Mouse (Mus musculus) kidney, embryonic 16.5 days (tissue): ENCODE measurements around the gene Pnrc2. TPM values are rescaled to one million over a fixed set of nuclear protein-coding genes. Genes with fewer than 3 reads are reported as not detected.

Experiments used
- ATAC-seq: fragments of 200-750 bp; cut with Nextera tagmentation; 2 replicates; pipeline ENCODE4 v1.8.0; 2017; ENCODE audit warnings: moderate TSS enrichment; ENCODE audit not compliant: low FRiP score, low TSS enrichment
- H3K27ac ChIP-seq: fragments of 300-500 bp; sonication (generic); 2 replicates; pipeline ENCODE4 v1.5.1; 2014; ENCODE audit warnings: low read length
- H3K27me3 ChIP-seq: fragments of 300-500 bp; sonication (generic); 2 replicates; pipeline ENCODE4 v1.6.1; 2014; ENCODE audit warnings: low read length, control low read depth, mixed read lengths; ENCODE audit not compliant: insufficient read depth
- H3K36me3 ChIP-seq: fragments of 300-500 bp; sonication (generic); 2 replicates; pipeline ENCODE4 v1.6.1; 2014; ENCODE audit warnings: low read length, control low read depth, mixed read lengths; ENCODE audit not compliant: insufficient read depth
- H3K4me1 ChIP-seq: fragments of 300-500 bp; sonication (generic); 2 replicates; pipeline ENCODE4 v1.6.1; 2014; ENCODE audit warnings: low read length, control low read depth, mixed read lengths; ENCODE audit not compliant: insufficient read depth
- H3K4me2 ChIP-seq: fragments of 300-500 bp; sonication (generic); replicated peaks from 2 replicates; pipeline ENCODE4 v1.6.1; 2014; ENCODE audit warnings: low read depth, low read length
- H3K4me3 ChIP-seq: fragments of 300-500 bp; sonication (generic); 2 replicates; pipeline ENCODE4 v1.5.1; 2014; ENCODE audit warnings: mild to moderate bottlenecking, low read length
- H3K9ac ChIP-seq: fragments of 300-500 bp; sonication (generic); replicated peaks from 2 replicates; pipeline ENCODE4 v1.6.1; 2014; ENCODE audit warnings: low read length
- H3K9me3 ChIP-seq: fragments of 300-500 bp; sonication (generic); 2 replicates; pipeline ENCODE4 v1.6.1; 2016; ENCODE audit warnings: low read length, control low read depth
- WGBS: fragments of 180-500 bp; shearing (Covaris S2); extraction: QIAGEN DNeasy Blood & Tissue Kit; methylation state at CpG from one replicate; pipeline ENCODE4 v1.1.7; 2014; 5-methylcytosine and 5-hydroxymethylcytosine counted together
- polyA plus RNA-seq: library from polyadenylated mRNA; unstranded; fragments of >200 nt; fragmentation: Nextera tagmentation; extraction: Ambion mirVana; gene quantifications from 2 replicates; pipeline ENCODE4 v1.2.1, GENCODE M21; 2015

The Pnrc2 gene
- polyA plus RNA-seq, 1 experiment from 2014 or later, result 211 TPM

GRCm38 (mm10) chr4:135854630-135855029 is 19.0 kb downstream of the Pnrc2 start:
- no peaks in the 10 kb centered on the region for H3K9me3 ChIP-seq

DNA sequence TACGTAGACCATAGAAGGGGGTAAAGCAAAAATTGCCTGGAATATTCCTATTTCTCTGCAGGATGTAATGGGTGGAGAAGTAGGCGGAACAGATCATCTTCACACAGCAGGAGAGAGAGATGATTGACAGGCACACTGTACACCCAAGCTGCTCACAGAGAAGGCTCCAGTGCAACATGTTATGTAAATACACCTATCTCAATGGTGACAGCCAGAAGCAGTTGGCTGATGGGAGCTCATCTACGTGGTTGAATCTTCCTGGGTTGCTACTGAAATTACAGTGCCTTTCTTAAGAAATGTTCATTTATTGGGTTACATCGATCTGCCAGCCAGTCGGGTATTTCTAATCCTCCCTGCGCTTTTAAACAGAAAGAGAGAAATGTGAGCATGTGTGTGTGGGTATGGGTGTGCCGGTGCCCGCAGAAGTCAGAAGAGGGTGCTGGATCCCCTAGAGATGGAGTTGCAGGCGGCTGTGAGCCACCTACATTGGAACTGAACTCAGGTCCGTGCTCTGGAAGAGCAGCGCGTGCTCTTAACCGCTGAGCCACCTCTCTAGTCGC is 19.6 kb downstream of the Pnrc2 start:
- 91% methylated on average over 14 of the region's 14 CpGs for WGBS
- no peak overlapping the region for H3K4me2 ChIP-seq
- no peak overlapping the region for H3K27ac ChIP-seq

More at GRCm38 (mm10) chr4:135854630-135855029, 19.0 kb downstream of the Pnrc2 start:
- 74% methylated on average over 11 of the region's 11 CpGs for WGBS
- H3K4me1 ChIP-seq, result peaks cover 26% of the 10 kb centered on the region
- peak overlapping the region; percentile 100 for H3K27ac ChIP-seq
- peak overlapping the region; percentile 74 for H3K4me2 ChIP-seq
- ATAC-seq, result no peak
- H3K36me3 ChIP-seq, result peaks cover 4% of the 10 kb centered on the region; the same call in 1 of the 2 replicates
- H3K9ac ChIP-seq, result peak overlapping the region; percentile 91
- no peak overlapping the region for H3K4me3 ChIP-seq
- H3K27me3 ChIP-seq, result no peaks in the 10 kb centered on the region

DNA sequence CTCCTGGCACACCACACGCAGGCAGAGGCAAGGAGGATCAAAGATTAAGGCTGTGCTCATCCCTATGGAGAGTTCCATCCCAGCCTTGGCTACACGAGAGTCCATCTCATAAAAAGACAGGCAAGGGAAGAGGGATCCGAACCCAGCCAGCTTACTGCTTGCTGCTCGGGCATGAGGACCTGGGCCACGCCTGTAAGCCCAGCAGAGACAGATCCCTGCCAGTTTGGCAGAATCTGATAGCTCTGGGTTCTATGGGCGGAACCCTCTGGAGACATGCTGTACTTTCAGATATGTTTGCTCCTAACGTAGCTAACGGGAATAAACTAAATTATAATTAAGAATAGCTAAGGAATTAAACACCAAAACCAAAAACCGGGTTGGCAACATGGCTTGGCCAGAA is 21.7 kb downstream of the Pnrc2 start:
- no peak overlapping the region for H3K27ac ChIP-seq
- H3K9me3 ChIP-seq, result no peaks in the 10 kb centered on the region
- H3K4me2 ChIP-seq, result no peak overlapping the region
- peaks cover 9% of the 10 kb centered on the region for H3K4me1 ChIP-seq
- no peak overlapping the region for H3K4me3 ChIP-seq
- H3K36me3 ChIP-seq, result no peaks in the 10 kb centered on the region
- H3K9ac ChIP-seq, result no peak overlapping the region
- no peak for ATAC-seq
- no peaks in the 10 kb centered on the region for H3K27me3 ChIP-seq
- 87% methylated on average over 9 of the region's 9 CpGs for WGBS

More for the DNA sequence above, 19.6 kb downstream of the Pnrc2 start:
- H3K9me3 ChIP-seq, result no peaks in the 10 kb centered on the region
- peaks cover 20% of the 10 kb centered on the region for H3K4me1 ChIP-seq
- no peaks in the 10 kb centered on the region for H3K27me3 ChIP-seq
- no peak overlapping the region for H3K4me3 ChIP-seq
- no peak for ATAC-seq
- no peak overlapping the region for H3K9ac ChIP-seq
- H3K36me3 ChIP-seq, result no peaks in the 10 kb centered on the region

DNA sequence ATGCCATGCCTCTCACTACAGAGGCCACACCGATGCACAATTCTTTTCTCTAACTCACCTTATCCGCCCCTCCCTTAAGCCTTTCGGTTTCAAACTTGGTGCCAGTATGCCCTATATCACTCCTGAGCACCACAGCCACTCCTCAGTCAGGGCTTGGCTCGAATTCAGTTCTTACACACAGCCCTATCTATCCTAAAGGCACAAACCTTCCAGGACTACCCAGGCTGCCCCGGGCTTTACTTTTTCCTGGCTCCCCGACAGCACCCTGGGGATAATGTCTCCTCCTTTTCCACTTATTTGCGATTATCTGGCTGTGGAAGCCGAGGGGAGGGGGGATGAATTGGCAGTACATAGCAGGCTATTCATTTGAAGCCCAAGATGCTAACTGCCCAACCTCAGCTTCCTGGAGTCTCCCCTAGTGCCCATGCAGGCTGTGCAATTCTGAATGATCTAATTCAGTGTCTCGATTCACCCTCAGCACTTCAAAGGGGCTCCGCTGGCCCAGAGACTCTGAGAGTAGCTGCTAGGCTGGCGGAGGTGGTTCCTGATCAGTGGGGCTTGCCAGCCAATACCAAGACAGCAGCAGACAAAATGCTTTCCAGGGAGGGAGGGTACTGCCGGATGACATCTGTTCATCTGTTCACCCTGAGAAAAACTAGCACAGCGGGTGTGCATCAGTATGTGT is 23.1 kb downstream of the Pnrc2 start:
- H3K9ac ChIP-seq, result no peak overlapping the region
- no peaks in the 10 kb centered on the region for H3K36me3 ChIP-seq
- no peak overlapping the region for H3K4me3 ChIP-seq
- peaks cover 9% of the 10 kb centered on the region for H3K4me1 ChIP-seq
- H3K27ac ChIP-seq, result no peak overlapping the region
- no peaks in the 10 kb centered on the region for H3K27me3 ChIP-seq
- ATAC-seq, result no peak
- no peaks in the 10 kb centered on the region for H3K9me3 ChIP-seq
- no peak overlapping the region for H3K4me2 ChIP-seq
- 34% methylated on average over 13 of the region's 13 CpGs for WGBS

DNA sequence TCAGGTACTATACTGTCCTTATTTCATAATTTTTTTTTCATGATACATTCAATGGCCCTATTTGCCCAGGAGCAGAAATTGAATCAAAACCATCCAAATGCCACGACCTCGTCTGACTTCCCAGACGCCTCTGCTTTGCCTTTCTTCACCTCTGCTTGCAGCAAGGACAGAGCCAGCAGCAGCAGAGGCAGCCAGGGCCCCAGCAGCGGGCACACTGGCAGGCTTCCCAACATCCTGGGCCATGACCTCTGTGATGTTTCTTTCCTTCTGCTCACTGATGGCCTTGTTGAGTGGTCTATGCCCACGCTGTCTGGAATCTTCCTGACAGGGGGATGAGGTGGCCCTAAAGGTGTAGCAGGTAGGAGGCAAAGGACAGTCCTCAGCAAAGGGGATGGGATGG is 26.1 kb downstream of the Pnrc2 start:
- H3K36me3 ChIP-seq, result no peaks in the 10 kb centered on the region
- H3K9ac ChIP-seq, result no peak overlapping the region

GRCm38 (mm10) chr4:135844400-135844799 is 29.2 kb downstream of the Pnrc2 start:
- Histone ChIP-seq H3K4me1 (no peaks in the 10 kb centered on the region), H3K36me3 (no peaks in the 10 kb centered on the region), H3K27me3 (no peaks in the 10 kb centered on the region), H3K27ac (no peak overlapping the region), H3K9me3 (no peaks in the 10 kb centered on the region), H3K4me2 (no peak overlapping the region), H3K9ac (no peak overlapping the region), H3K4me3 (no peak overlapping the region)
- WGBS, result 85% methylated on average over 6 of the region's 6 CpGs
- ATAC-seq, result no peak

More for the DNA sequence above, 26.1 kb downstream of the Pnrc2 start:
- Histone ChIP-seq H3K4me3 (no peak overlapping the region), H3K27ac (no peak overlapping the region), H3K9me3 (no peaks in the 10 kb centered on the region), H3K4me2 (no peak overlapping the region), H3K27me3 (no peaks in the 10 kb centered on the region), H3K4me1 (peaks cover 9% of the 10 kb centered on the region)
- 61% methylated on average over 5 of the region's 5 CpGs for WGBS
- no peak for ATAC-seq

DNA sequence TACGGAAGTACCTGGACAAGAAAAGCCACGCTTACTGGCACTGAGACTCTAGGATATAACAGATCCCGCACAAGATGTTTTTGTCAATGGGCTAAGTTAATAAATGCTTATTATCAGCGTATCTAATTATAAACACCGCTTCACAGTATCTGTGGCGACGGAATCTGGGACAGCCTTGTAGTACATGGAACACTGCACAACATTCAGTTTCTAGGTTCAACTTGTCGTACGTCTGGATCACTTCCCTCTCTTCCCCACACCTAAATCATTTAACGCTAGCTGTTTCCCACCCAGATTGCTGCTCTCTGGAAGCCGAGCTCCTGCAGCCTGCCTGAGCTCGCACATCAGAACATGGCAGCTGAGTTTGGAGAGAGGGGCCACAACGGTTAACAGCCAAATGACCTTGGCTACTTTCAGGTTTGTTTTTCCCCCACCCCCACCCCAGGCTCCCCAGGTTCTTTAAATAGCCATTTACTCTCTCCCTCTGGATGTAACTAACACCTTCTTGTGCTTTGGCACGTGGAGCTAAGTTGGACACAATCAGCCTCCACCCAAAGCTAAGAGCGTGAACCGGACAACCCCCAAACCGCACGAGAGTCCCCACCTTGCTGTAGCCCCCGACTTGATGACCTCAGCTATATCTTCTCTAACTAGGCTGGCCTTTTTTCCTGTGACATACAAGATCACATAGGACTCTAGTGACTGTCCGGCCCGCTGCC is 34.2 kb downstream of the Pnrc2 start:
- no peak overlapping the region for H3K9ac ChIP-seq
- no peaks in the 10 kb centered on the region for H3K27me3 ChIP-seq
- no peaks in the 10 kb centered on the region for H3K36me3 ChIP-seq
- no peaks in the 10 kb centered on the region for H3K9me3 ChIP-seq
- WGBS, result 57% methylated on average over 21 of the region's 21 CpGs
- H3K4me1 ChIP-seq, result no peaks in the 10 kb centered on the region
- no peak overlapping the region for H3K27ac ChIP-seq
- ATAC-seq, result no peak
- no peak overlapping the region for H3K4me3 ChIP-seq
- H3K4me2 ChIP-seq, result no peak overlapping the region

GRCm38 (mm10) chr4:135838925-135839292 is 34.7 kb downstream of the Pnrc2 start:
- Histone ChIP-seq H3K9ac (no peak overlapping the region), H3K27me3 (no peaks in the 10 kb centered on the region), H3K27ac (no peak overlapping the region), H3K4me3 (no peak overlapping the region), H3K36me3 (no peaks in the 10 kb centered on the region), H3K4me1 (no peaks in the 10 kb centered on the region), H3K4me2 (no peak overlapping the region), H3K9me3 (no peaks in the 10 kb centered on the region)
- WGBS, result 83% methylated on average over 3 of the region's 3 CpGs
- ATAC-seq, result no peak

GRCm38 (mm10) chr4:135834124-135834717 is 39.4 kb downstream of the Pnrc2 start:
- Histone ChIP-seq H3K9me3 (no peaks in the 10 kb centered on the region), H3K27me3 (no peaks in the 10 kb centered on the region), H3K36me3 (no peaks in the 10 kb centered on the region), H3K4me1 (peaks cover 22% of the 10 kb centered on the region), H3K27ac (no peak overlapping the region), H3K9ac (no peak overlapping the region), H3K4me2 (no peak overlapping the region), H3K4me3 (no peak overlapping the region)
- 0 out of 2 replicates have a peak, but pooled peaks have one; percentile 23 for ATAC-seq
- WGBS, result 78% methylated on average over 8 of the region's 8 CpGs
